Mouse (Mus musculus): ENCODE data around the gene Hpgd. TPM values are rescaled to one million over a fixed set of nuclear protein-coding genes. Genes with fewer than 3 reads are reported as not detected.
"Not testable (repeated sequence)": the region's sequence is repeated elsewhere in the genome, so short reads cannot be mapped to it uniquely, and the experiment has no call there.

Hpgd gene
- total RNA-seq (2021) = 1 to 10 TPM; 3.2 to 4.1 TPM
- long read RNA-seq, experiment 1, partial matches to known transcripts = 0 of 2 reads
- long read RNA-seq, experiment 1, other reads (novel, unspliced or antisense) = 0 of 2 reads
- long read RNA-seq, experiment 2, partial matches to known transcripts = 0 of 3 reads
- long read RNA-seq, experiment 2, other reads (novel, unspliced or antisense) = 0 of 3 reads

DNA sequence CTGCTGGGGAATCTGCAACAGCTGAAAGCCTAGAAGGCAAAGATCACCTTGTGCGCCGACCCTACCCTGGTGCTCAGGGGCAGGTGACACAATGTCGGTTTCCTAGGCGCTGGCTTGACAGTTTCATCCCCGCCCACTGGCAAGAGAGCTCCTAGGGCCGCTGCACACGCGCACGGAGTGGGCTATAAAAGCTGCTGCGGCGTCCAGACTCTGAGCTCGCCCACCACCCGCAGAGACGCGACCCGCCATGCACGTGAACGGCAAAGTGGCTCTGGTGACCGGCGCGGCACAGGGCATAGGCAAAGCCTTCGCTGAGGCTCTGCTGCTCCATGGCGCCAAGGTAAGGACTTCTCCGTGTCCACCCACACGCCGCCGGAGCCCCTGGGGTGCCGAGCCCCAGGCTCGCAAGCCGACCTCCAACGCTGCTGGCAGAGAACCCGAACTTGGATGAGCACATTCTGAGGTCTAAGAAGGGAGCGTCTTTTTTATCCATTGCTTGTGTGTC, at the start of gene Hpgd:
Gene Hpgd, plus strand, starts transcription at position 213 of the 505 bp plus-strand sequence.
- peak; percentile 16 to 18 for DNase-seq (ENCODE audit: extremely low spot score in 1 of 2, low spot score in 2 of 2)
- peak within 1 kb of the TSS; percentile 49 for H3K4me3 ChIP-seq
- TF ChIP-seq CTCF (IDR thresholded peaks at IDR 0.05) = no peak
- intact Hi-C loops (cut with DNase I) = no loop called here
- no peak within 1 kb of the TSS for H3K27ac ChIP-seq

DNA sequence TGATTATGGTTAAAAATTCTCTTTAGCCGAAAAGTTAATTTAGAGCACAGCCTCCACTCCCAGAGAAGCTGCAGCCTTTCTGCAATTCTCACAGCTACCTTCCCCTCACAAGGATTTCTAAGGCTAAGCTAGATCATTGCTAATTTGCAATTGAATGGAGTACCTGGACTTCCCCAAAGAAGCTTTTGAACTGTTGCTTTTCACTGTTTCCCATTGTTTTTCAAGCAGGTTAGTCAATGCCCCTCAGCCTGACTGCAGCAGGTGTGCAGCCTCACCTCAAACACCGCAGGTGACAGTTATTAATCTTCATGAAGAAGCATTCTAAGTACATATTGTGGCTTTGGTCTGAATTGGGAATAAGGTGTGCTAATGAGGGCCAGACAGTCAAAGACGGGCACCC, 42.7 kb upstream of the Hpgd start:
- H3K4me3 ChIP-seq; H3K27ac ChIP-seq; intact Hi-C loops (cut with DNase I); DNase-seq (ENCODE audit: extremely low spot score in 1 of 2, low spot score in 2 of 2): not testable (repeated sequence)

GRCm38 (mm10) chr8:56252314-56252713, 42.1 kb upstream of the Hpgd start:
- no peak for DNase-seq (ENCODE audit: extremely low spot score in 1 of 2, low spot score in 2 of 2)
- Histone ChIP-seq H3K4me3 (no peak overlapping the region), H3K27ac (no peak overlapping the region)
- TF ChIP-seq CTCF (IDR thresholded peaks at IDR 0.05) = no peak
- intact Hi-C loops (cut with DNase I) = no loop called here

- Histone ChIP-seq H3K4me3 (no peak overlapping the region), H3K27ac (no peak overlapping the region)
- TF ChIP-seq CTCF (IDR thresholded peaks at IDR 0.05) = no peak
- intact Hi-C loops (cut with DNase I) = no loop called here
- DNase-seq (ENCODE audit: extremely low spot score in 1 of 2, low spot score in 2 of 2) = no peak
Measured at GRCm38 (mm10) chr8:56261190-56261589, 33.2 kb upstream of the Hpgd start.

DNA sequence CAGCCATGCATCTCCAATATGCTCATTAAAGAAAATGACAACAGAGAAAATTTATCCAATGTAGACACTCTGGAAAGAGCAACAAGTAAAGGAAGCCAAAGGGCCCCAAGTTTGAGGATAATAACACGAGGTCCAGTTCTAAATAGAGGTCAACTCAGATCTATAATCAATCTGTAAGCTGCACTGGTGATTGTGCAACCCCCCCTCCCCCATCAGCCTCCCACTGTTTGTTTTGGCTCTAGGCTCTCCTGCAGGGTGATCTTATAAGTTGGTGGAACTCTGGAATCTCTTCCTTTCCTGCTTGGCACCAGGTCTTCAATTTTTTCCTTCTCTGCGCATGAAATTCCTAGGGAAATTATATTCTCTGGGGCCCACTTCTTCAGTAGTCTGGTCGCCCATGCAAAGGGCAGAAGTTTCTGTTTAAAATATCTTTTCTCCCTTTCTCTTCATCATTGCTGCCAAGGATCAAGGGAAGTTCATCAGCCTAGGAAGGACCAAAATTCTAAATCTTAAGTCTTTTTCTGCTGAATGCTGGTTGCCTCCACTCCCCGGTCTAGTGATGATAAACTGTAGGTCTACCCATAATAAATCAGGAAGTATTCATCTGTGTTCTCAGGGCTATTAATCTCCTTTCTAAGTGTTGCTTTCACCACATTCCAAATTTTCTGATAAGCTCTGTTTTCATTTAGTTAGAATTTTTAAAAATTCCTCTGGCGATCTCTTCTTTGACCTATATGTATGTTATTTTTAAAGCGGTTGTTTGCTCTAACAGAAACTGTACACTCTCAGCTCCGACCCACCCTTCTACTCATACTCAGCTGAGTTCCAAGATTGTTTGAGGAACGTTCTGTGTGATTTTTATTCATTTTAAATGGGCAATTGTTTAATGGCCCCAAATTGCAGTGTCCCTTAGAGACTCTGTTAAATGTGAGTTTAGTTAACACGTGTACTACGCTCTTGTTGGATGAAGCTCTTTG, 24.4 kb upstream of the Hpgd start:
- no peak for TF ChIP-seq CTCF (IDR thresholded peaks at IDR 0.05)
- intact Hi-C loops (cut with DNase I) = no loop called here
- H3K27ac ChIP-seq = no peak overlapping the region
- DNase-seq (ENCODE audit: extremely low spot score in 1 of 2, low spot score in 2 of 2) = no peak
- H3K4me3 ChIP-seq = no peak overlapping the region

DNA sequence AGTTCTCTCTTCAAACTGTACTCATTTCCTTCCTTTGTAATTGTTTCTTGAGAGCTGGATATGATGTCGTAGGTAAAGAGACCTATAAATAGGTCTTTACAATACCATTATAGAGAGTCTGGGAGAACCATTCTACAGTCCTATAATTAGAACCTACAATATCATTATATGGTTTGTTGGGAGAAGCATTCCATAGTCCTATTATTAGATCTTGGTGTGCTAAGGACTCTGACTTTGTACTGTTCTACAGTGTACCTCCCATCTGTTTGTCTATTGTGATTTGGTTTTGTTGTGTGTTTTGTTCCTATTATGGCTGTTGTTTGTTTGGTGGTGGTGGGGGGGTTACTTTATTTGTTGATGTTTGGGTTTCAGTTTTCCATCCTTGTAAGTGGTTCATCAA, 21.5 kb upstream of the Hpgd start:
- Histone ChIP-seq H3K27ac (no peak overlapping the region), H3K4me3 (no peak overlapping the region)
- no peak for TF ChIP-seq CTCF (IDR thresholded peaks at IDR 0.05)
- intact Hi-C loops (cut with DNase I) = no loop called here
- no peak for DNase-seq (ENCODE audit: extremely low spot score in 1 of 2, low spot score in 2 of 2)

DNA sequence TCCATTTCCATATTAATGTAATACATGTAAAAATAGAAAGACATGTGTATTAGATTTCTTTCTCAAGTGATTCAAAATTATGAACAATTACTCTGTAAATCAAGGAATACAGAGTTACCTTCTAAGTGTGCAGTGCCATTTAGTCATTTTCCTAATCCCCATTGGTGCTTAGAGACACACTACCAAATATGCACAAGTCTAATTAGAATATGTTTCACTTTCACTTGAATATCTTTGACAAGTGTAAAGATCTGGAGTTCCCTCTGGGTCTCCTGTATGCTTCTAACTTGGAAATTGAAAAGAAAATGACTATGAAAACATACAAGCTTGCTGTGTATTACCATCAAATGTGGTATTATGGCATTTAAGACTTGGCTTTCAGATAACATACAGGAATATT, 19.1 kb upstream of the Hpgd start:
- no peak overlapping the region for H3K27ac ChIP-seq
- H3K4me3 ChIP-seq = no peak overlapping the region
- no peak for TF ChIP-seq CTCF (IDR thresholded peaks at IDR 0.05)
- no peak for DNase-seq (ENCODE audit: extremely low spot score in 1 of 2, low spot score in 2 of 2)
- intact Hi-C loops (cut with DNase I) = no loop called here

DNA sequence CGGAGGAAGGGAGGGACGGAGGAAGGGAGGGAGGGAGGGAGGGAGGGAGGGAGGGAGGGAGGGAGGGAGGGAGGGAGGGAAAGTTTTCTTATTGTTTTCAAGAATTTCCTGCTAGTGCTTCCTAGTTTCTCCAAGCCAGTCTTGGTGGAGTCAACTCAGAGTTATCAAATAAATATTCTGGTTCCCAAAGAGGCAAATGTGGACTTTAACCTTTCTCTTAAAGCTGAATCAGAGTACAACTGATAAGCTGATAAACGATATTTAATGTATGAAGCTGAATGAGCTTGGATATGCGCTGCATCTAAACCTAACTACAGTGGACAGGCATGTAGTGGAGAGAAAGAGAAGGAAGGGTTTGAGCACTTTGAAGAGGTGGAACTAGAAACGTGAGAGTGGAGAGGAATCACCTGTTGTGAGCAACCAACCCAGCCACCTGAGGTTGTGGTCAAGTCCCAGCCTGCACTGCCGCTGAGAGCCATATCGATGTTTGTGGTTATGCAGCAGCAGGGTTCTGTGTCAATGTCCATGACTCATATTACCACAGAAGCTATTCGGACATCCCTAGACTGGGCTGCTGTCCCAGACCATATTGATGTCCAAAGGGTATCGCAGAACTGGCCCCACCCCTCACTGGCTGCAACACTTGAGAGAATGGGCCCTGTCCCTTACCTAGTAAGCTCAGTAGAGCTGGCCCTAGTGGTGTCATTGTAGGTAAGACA, 16.4 kb upstream of the Hpgd start:
- no peak for TF ChIP-seq CTCF (IDR thresholded peaks at IDR 0.05)
- Histone ChIP-seq H3K4me3 (no peak overlapping the region), H3K27ac (no peak overlapping the region)
- intact Hi-C loops (cut with DNase I) = no loop called here
- DNase-seq (ENCODE audit: extremely low spot score in 1 of 2, low spot score in 2 of 2) = no peak

- no peak for TF ChIP-seq CTCF (IDR thresholded peaks at IDR 0.05)
- Histone ChIP-seq H3K4me3 (no peak overlapping the region), H3K27ac (no peak overlapping the region)
- DNase-seq (ENCODE audit: extremely low spot score in 1 of 2, low spot score in 2 of 2) = no peak
- intact Hi-C loops (cut with DNase I) = no loop called here
Measured at GRCm38 (mm10) chr8:56278545-56279063, 15.8 kb upstream of the Hpgd start.

GRCm38 (mm10) chr8:56283936-56284335, 10.4 kb upstream of the Hpgd start:
- Histone ChIP-seq H3K4me3 (no peak overlapping the region), H3K27ac (no peak overlapping the region)
- DNase-seq (ENCODE audit: extremely low spot score in 1 of 2, low spot score in 2 of 2) = no peak
- no peak for TF ChIP-seq CTCF (IDR thresholded peaks at IDR 0.05)
- intact Hi-C loops (cut with DNase I) = no loop called here

DNA sequence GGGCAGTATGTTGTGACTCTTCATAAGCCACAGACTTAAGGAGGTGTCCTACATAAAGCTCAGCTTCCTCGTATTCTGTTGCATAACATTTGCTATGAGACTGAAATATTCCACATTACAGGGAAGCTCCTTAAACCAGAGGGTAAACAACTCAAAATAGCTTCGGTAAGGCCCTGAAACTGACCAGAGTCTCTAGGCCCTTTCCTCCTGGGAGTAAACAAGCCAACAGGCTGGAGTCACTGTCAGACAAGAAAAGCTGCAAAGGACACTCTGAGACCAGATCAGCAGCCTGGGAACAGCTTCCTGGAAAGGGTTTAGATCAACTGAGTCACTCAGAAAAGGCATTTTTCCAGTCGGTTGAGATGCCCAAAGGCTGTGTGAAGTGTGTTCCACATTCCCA, 9.4 kb upstream of the Hpgd start:
- Histone ChIP-seq H3K4me3 (no peak overlapping the region), H3K27ac (no peak overlapping the region)
- DNase-seq (ENCODE audit: extremely low spot score in 1 of 2, low spot score in 2 of 2) = no peak
- intact Hi-C loops (cut with DNase I) = no loop called here
- no peak for TF ChIP-seq CTCF (IDR thresholded peaks at IDR 0.05)

GRCm38 (mm10) chr8:56286717-56287116, 7.7 kb upstream of the Hpgd start:
- intact Hi-C loops (cut with DNase I) = no loop called here
- no peak for TF ChIP-seq CTCF (IDR thresholded peaks at IDR 0.05)
- no peak overlapping the region for H3K4me3 ChIP-seq
- H3K27ac ChIP-seq = no peak overlapping the region
- no peak for DNase-seq (ENCODE audit: extremely low spot score in 1 of 2, low spot score in 2 of 2)

Data from left cerebral cortex, adult 2 months (tissue).